Mouse (Mus musculus): ENCODE data around the gene Ptprb. TPM values are rescaled to one million over a fixed set of nuclear protein-coding genes. Genes with fewer than 3 reads are reported as not detected.

Ptprb gene
- polyA plus RNA-seq, 1 experiment from 2014 or later, result 1.6 TPM

DNA sequence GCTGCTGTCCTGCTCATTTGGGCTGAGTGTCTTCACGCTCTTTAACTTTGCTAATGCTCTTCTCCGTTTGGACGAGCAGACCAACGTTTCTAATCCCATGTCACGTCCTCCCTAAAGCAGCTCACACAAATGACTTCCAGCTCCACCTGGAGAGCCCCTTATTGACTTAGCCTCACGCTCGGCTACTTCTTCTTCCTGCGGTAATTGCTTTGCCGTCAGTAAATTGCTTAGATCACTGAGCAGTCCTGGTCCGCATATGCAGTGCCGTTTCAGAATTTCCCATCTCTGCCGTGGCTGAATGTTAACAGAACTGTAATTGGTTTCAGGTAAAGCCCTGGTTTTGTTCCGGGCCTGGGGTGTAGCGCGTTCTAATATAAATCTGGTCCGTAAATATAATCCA is 58.3 kb downstream of the Ptprb start:
- Histone ChIP-seq H3K36me3 (replicated peaks) (no peaks in the 10 kb centered on the region), H3K27me3 (no peaks in the 10 kb centered on the region), H3K9me3 (replicated peaks) (no peaks in the 10 kb centered on the region), H3K4me3 (replicated peaks) (no peak overlapping the region), H3K4me2 (no peak overlapping the region), H3K4me1 (replicated peaks) (no peaks in the 10 kb centered on the region), H3K27ac (replicated peaks) (no peak overlapping the region), H3K9ac (no peak overlapping the region)
- 73% methylated on average over 16 of the region's 16 CpGs for WGBS (ENCODE audit: insufficient replicate concordance)
- ATAC-seq (ENCODE audit: insufficient read depth), result no peak

- H3K4me3 ChIP-seq (replicated peaks), result no peak overlapping the region
- H3K9ac ChIP-seq, result no peak overlapping the region
- H3K4me1 ChIP-seq (replicated peaks), result no peaks in the 10 kb centered on the region
- no peak overlapping the region for H3K4me2 ChIP-seq
- H3K36me3 ChIP-seq (replicated peaks), result no peaks in the 10 kb centered on the region
- WGBS (ENCODE audit: insufficient replicate concordance), result 85% methylated on average over 7 of the region's 7 CpGs
- ATAC-seq (ENCODE audit: insufficient read depth), result no peak
- no peaks in the 10 kb centered on the region for H3K9me3 ChIP-seq (replicated peaks)
- no peaks in the 10 kb centered on the region for H3K27me3 ChIP-seq
- H3K27ac ChIP-seq (replicated peaks), result no peak overlapping the region
Observed at GRCm38 (mm10) chr10:116334120-116334519, 58.8 kb downstream of the Ptprb start.

DNA sequence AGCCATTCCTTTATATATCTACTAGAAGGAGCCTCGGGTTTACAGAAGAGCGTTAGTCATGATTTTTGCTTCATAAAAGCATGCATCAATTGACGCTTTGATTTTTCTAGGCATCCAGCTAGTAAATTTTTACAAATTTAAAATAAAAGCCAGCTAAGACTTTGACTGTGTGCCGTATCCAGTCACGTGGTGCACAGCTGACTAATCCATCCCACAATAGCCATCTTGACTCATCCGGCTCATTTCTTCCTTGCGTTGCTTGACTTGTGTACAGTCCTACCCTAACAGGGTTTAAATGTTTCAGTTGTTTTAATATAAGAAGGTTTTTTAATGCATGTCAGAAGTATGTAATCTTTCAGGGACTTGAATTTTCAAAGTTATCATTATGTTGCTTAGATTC is 60.0 kb downstream of the Ptprb start:
- H3K4me2 ChIP-seq, result no peak overlapping the region
- no peak for ATAC-seq (ENCODE audit: insufficient read depth)

DNA sequence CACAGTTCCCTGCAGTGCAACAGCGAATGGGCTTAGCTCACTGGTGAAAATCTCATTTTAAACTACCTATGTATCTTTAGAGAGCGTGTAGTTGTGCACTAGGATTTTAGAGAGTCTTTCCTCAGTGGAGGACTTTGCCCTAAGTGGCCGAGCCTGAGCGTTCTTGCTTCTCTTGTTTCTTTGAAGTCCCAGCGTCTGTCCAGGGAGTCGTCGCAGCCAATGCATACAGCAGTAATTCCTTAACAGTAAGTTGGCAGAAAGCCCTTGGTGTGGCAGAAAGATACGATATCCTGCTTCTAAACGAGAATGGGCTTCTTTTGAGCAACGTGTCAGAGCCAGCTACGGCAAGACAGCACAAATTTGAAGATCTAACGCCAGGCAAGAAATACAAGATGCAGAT is 65.9 kb downstream of the Ptprb start:
- Histone ChIP-seq H3K4me1 (replicated peaks) (no peaks in the 10 kb centered on the region), H3K36me3 (replicated peaks) (no peaks in the 10 kb centered on the region), H3K9me3 (replicated peaks) (no peaks in the 10 kb centered on the region), H3K27ac (replicated peaks) (no peak overlapping the region), H3K27me3 (no peaks in the 10 kb centered on the region), H3K4me2 (no peak overlapping the region), H3K9ac (no peak overlapping the region), H3K4me3 (replicated peaks) (no peak overlapping the region)
- 77% methylated on average over 12 of the region's 12 CpGs for WGBS (ENCODE audit: insufficient replicate concordance)
- no peak for ATAC-seq (ENCODE audit: insufficient read depth)

More for the DNA sequence above, 60.0 kb downstream of the Ptprb start:
- Histone ChIP-seq H3K4me1 (replicated peaks) (no peaks in the 10 kb centered on the region), H3K9ac (no peak overlapping the region), H3K4me3 (replicated peaks) (no peak overlapping the region), H3K27me3 (no peaks in the 10 kb centered on the region), H3K9me3 (replicated peaks) (no peaks in the 10 kb centered on the region), H3K36me3 (replicated peaks) (no peaks in the 10 kb centered on the region), H3K27ac (replicated peaks) (no peak overlapping the region)
- WGBS (ENCODE audit: insufficient replicate concordance), result 74% methylated on average over 7 of the region's 7 CpGs

- no peak for ATAC-seq (ENCODE audit: insufficient read depth)
- Histone ChIP-seq H3K4me2 (no peak overlapping the region), H3K9me3 (replicated peaks) (no peaks in the 10 kb centered on the region), H3K4me3 (replicated peaks) (no peak overlapping the region), H3K36me3 (replicated peaks) (no peaks in the 10 kb centered on the region), H3K27ac (replicated peaks) (no peak overlapping the region), H3K4me1 (replicated peaks) (no peaks in the 10 kb centered on the region), H3K27me3 (no peaks in the 10 kb centered on the region), H3K9ac (no peak overlapping the region)
- WGBS (ENCODE audit: insufficient replicate concordance), result 74% methylated on average over 15 of the region's 15 CpGs
Observed at GRCm38 (mm10) chr10:116346618-116347184, 71.4 kb downstream of the Ptprb start.

- H3K27ac ChIP-seq (replicated peaks), result no peak overlapping the region
- WGBS (ENCODE audit: insufficient replicate concordance), result 65% methylated on average over 6 of the region's 6 CpGs
- H3K4me3 ChIP-seq (replicated peaks), result no peak overlapping the region
- H3K4me1 ChIP-seq (replicated peaks), result no peaks in the 10 kb centered on the region
- no peak for ATAC-seq (ENCODE audit: insufficient read depth)
- no peak overlapping the region for H3K4me2 ChIP-seq
- no peaks in the 10 kb centered on the region for H3K9me3 ChIP-seq (replicated peaks)
- H3K27me3 ChIP-seq, result no peaks in the 10 kb centered on the region
- H3K9ac ChIP-seq, result no peak overlapping the region
- H3K36me3 ChIP-seq (replicated peaks), result no peaks in the 10 kb centered on the region
Observed at GRCm38 (mm10) chr10:116349004-116349403, 73.7 kb downstream of the Ptprb start.

DNA sequence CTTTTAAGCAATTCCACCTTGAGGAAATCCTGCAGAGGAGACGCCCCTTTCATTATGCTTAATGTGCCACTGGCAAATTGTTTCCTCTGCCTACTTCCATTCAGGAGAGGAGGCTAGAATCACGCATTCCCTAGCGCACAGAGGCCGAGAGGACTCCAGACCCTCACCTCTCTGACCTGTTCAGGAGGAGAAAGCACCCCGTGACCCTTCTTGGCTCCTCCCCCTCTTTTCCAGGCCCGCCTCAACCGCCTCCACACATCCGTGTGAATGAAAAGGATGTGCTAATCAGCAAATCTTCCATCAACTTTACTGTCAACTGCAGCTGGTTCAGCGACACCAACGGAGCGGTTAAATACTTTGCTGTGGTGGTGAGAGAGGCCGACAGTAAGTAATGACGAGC is 75.2 kb downstream of the Ptprb start:
- no peaks in the 10 kb centered on the region for H3K9me3 ChIP-seq (replicated peaks)
- 52% methylated on average over 13 of the region's 13 CpGs for WGBS (ENCODE audit: insufficient replicate concordance)

DNA sequence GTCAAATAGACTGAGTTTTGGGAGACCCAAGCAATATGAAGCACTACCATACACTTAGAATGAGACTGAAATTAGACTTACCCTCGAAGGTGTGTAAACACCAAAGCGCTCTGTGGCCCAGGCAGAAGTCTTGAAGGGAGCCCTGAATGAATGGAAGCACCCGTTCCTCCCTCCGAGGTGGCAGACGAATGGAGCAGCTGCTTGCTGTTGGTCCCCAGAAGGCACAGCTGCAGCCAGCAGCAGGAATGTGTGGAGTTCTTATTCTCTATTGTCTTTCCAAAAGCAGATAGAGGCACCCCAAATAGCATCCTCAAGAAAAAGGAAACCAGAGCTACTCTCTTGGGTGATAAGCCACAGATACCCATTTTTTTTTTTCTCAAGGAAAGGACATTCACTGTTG is 79.0 kb downstream of the Ptprb start:
- WGBS (ENCODE audit: insufficient replicate concordance), result 68% methylated on average over 5 of the region's 5 CpGs
- H3K4me2 ChIP-seq, result no peak overlapping the region
- H3K27ac ChIP-seq (replicated peaks), result no peak overlapping the region
- H3K9ac ChIP-seq, result no peak overlapping the region
- no peaks in the 10 kb centered on the region for H3K36me3 ChIP-seq (replicated peaks)
- no peak for ATAC-seq (ENCODE audit: insufficient read depth)
- no peaks in the 10 kb centered on the region for H3K4me1 ChIP-seq (replicated peaks)
- H3K9me3 ChIP-seq (replicated peaks), result no peaks in the 10 kb centered on the region
- H3K4me3 ChIP-seq (replicated peaks), result no peak overlapping the region
- H3K27me3 ChIP-seq, result no peaks in the 10 kb centered on the region

More for the DNA sequence above, 75.2 kb downstream of the Ptprb start:
- no peaks in the 10 kb centered on the region for H3K27me3 ChIP-seq
- H3K9ac ChIP-seq, result no peak overlapping the region
- H3K4me1 ChIP-seq (replicated peaks), result no peaks in the 10 kb centered on the region
- no peak for ATAC-seq (ENCODE audit: insufficient read depth)
- H3K4me3 ChIP-seq (replicated peaks), result no peak overlapping the region
- H3K27ac ChIP-seq (replicated peaks), result no peak overlapping the region
- no peak overlapping the region for H3K4me2 ChIP-seq
- H3K36me3 ChIP-seq (replicated peaks), result no peaks in the 10 kb centered on the region

GRCm38 (mm10) chr10:116362181-116362580 is 86.9 kb downstream of the Ptprb start:
- Histone ChIP-seq H3K4me1 (replicated peaks) (no peaks in the 10 kb centered on the region), H3K4me2 (no peak overlapping the region), H3K9me3 (replicated peaks) (no peaks in the 10 kb centered on the region), H3K4me3 (replicated peaks) (no peak overlapping the region), H3K27ac (replicated peaks) (no peak overlapping the region), H3K27me3 (no peaks in the 10 kb centered on the region), H3K9ac (no peak overlapping the region), H3K36me3 (replicated peaks) (no peaks in the 10 kb centered on the region)
- WGBS (ENCODE audit: insufficient replicate concordance), result 74% methylated on average over 6 of the region's 6 CpGs
- no peak for ATAC-seq (ENCODE audit: insufficient read depth)

DNA sequence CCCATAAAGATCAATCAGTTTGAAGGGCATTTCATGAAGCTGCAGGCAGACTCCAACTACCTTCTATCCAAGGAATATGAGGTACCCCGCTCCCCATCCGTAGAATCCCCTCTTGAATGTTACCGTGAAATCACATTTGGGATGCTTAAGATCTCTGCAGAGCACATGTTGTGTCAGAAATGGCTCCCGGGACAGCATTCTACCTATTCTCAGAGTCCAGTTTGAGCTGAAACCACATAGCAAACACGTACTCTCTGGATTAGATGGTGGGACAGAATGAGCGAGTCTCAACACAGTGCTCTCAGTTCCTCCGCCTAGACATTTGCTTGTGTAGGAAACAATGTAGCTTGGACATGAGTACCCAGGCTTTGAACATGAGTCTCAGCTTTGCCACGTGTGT is 87.3 kb downstream of the Ptprb start:
- H3K27me3 ChIP-seq, result no peaks in the 10 kb centered on the region
- no peaks in the 10 kb centered on the region for H3K9me3 ChIP-seq (replicated peaks)
- no peak overlapping the region for H3K27ac ChIP-seq (replicated peaks)
- H3K4me1 ChIP-seq (replicated peaks), result no peaks in the 10 kb centered on the region
- H3K36me3 ChIP-seq (replicated peaks), result no peaks in the 10 kb centered on the region
- no peak overlapping the region for H3K4me3 ChIP-seq (replicated peaks)
- ATAC-seq (ENCODE audit: insufficient read depth), result no peak
- H3K9ac ChIP-seq, result no peak overlapping the region
- WGBS (ENCODE audit: insufficient replicate concordance), result 80% methylated on average over 8 of the region's 8 CpGs
- H3K4me2 ChIP-seq, result no peak overlapping the region

DNA sequence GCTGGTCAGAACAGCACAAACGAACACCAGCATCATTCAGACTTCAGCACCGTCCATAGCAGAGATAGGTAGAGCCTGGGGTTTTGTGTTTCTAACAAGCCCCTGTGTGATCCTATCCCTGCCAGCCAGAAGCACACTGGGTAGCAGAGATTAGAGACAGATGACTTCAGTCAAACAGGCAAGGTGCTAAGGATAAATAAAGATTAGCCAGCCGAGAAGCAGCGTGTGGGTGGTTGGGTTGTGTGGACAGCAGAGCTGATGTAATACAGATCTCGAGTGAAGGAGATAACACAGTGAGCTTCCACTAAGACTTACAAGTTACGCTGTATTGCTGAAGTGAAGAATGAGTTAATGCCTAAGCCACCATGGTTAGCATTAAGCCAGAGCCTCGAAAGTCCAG is 89.4 kb downstream of the Ptprb start:
- H3K27ac ChIP-seq (replicated peaks), result no peak overlapping the region
- H3K27me3 ChIP-seq, result no peaks in the 10 kb centered on the region
- no peaks in the 10 kb centered on the region for H3K4me1 ChIP-seq (replicated peaks)
- 24% methylated on average over 7 of the region's 7 CpGs for WGBS (ENCODE audit: insufficient replicate concordance)
- no peaks in the 10 kb centered on the region for H3K36me3 ChIP-seq (replicated peaks)
- H3K4me2 ChIP-seq, result no peak overlapping the region
- H3K9ac ChIP-seq, result no peak overlapping the region
- H3K9me3 ChIP-seq (replicated peaks), result no peaks in the 10 kb centered on the region
- H3K4me3 ChIP-seq (replicated peaks), result no peak overlapping the region
- no peak for ATAC-seq (ENCODE audit: insufficient read depth)

- Histone ChIP-seq H3K36me3 (replicated peaks) (no peaks in the 10 kb centered on the region), H3K27me3 (no peaks in the 10 kb centered on the region), H3K9me3 (replicated peaks) (no peaks in the 10 kb centered on the region), H3K4me1 (replicated peaks) (no peaks in the 10 kb centered on the region), H3K4me2 (no peak overlapping the region), H3K27ac (replicated peaks) (no peak overlapping the region), H3K4me3 (replicated peaks) (no peak overlapping the region), H3K9ac (no peak overlapping the region)
- WGBS (ENCODE audit: insufficient replicate concordance), result 71% methylated on average over 6 of the region's 6 CpGs
- no peak for ATAC-seq (ENCODE audit: insufficient read depth)
Observed at GRCm38 (mm10) chr10:116370991-116371725, 95.8 kb downstream of the Ptprb start.
